Comparison of ENCODE assay signal across 10 mouse cellular contexts in the genomic region with DNA sequence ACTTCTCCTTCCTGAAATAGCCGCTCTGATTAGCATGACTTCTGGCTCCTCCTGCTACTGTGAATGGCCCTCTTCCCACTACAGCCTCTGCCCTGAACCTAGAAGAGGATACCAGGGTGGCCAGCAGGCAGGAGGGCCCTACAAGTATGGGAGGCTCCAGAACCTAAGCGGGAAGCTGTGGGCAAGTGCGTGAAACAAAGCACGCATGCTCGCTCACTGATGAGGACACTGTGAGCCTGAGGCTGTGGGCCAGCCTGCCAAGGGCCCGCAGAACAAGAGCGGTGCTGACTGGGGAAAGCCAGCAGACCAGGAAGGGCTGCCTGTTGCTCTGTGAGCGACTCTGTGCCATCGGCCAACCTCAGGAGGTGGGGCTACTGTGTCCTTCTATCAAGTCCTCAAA.
DNase-seq lines count a peak whose midpoint lies in the region; ATAC-seq and TF ChIP-seq lines count a peak whose summit lies in the region.
"Had no signal": no experiment of that assay in that cellular context is flagged by ENCODE, and none has a peak within 500 bp of the region (broad histone marks: within the 10 kb centered on the region; RNA-seq: fewer than 3 reads in every experiment).

No protein-coding gene starts in this region.

- no peak for TF ChIP-seq CTCF in E14TG2a.4 (conservative IDR thresholded peaks at IDR 0.05; ENCODE audit: low read length)
- no peak for TF ChIP-seq CTCF in kidney, postnatal 0 days (IDR thresholded peaks at IDR 0.05; ENCODE audit: low read depth)

- peak; percentile 49 to 57 for DNase-seq in heart, adult 18-20 months
- no peak for DNase-seq in heart, postnatal 25 days (ENCODE audit: low spot score)
- DNase-seq in heart, embryonic 10.5 days (ENCODE audit: low spot score): no peak
- no peak for DNase-seq in kidney, postnatal 0 days (ENCODE audit: low spot score)
- no peak for DNase-seq in gastrocnemius, postnatal 10 days
- DNase-seq in layer of hippocampus, adult 8-10 months (ENCODE audit: low spot score in 2 of 2): no peak

- 80% methylated on average over 9 of the region's 9 CpGs for WGBS in heart, embryonic 10.5 days
- WGBS in kidney, postnatal 0 days: 60% methylated on average over 9 of the region's 9 CpGs
- 79% methylated on average over 9 of the region's 9 CpGs for WGBS in midbrain, embryonic 13.5 days

- H3K27me3 ChIP-seq in E14TG2a.4 (ENCODE audit: insufficient read depth, low read length): no peaks in the 10 kb centered on the region
- H3K27me3 ChIP-seq in heart, embryonic 10.5 days (ENCODE audit: insufficient read depth, poor library complexity, severe bottlenecking): no peaks in the 10 kb centered on the region
- no peaks in the 10 kb centered on the region for H3K27me3 ChIP-seq in kidney, postnatal 0 days (ENCODE audit: insufficient read depth, low read length)
- H3K27me3 ChIP-seq in midbrain, embryonic 13.5 days: no peaks in the 10 kb centered on the region
- H3K27me3 ChIP-seq: limb, embryonic 15.5 days had no signal

- no peak overlapping the region for H3K4me2 ChIP-seq in kidney, postnatal 0 days (ENCODE audit: low read length)
- H3K4me2 ChIP-seq in midbrain, embryonic 13.5 days (replicated peaks): no peak overlapping the region
- H3K4me2 ChIP-seq: limb, embryonic 15.5 days had no signal

- H3K4me3 ChIP-seq in E14TG2a.4 (replicated peaks; ENCODE audit: low read length): peak overlapping the region; percentile 32
- no peak overlapping the region for H3K4me3 ChIP-seq in heart, embryonic 10.5 days
- no peak overlapping the region for H3K4me3 ChIP-seq in kidney, postnatal 0 days (replicated peaks; ENCODE audit: low read depth, low read length)
- H3K4me3 ChIP-seq in midbrain, embryonic 13.5 days (replicated peaks): no peak overlapping the region
- H3K4me3 ChIP-seq: erythroblast, embryonic 14.5 days; limb, embryonic 15.5 days had no signal

- peaks cover 97% of the 10 kb centered on the region for H3K36me3 ChIP-seq in E14TG2a.4 (ENCODE audit: insufficient read depth, low read length)
- H3K36me3 ChIP-seq in heart, embryonic 10.5 days: peaks cover 5% of the 10 kb centered on the region; the same call in 1 of the 2 replicates
- H3K36me3 ChIP-seq in kidney, postnatal 0 days (ENCODE audit: insufficient read depth, low read length): no peaks in the 10 kb centered on the region
- no peaks in the 10 kb centered on the region for H3K36me3 ChIP-seq in midbrain, embryonic 13.5 days
- H3K36me3 ChIP-seq: limb, embryonic 15.5 days had no signal

- no peaks in the 10 kb centered on the region for H3K9me3 ChIP-seq in E14TG2a.4 (ENCODE audit: low read length)
- H3K9me3 ChIP-seq in heart, embryonic 10.5 days: no peaks in the 10 kb centered on the region
- H3K9me3 ChIP-seq in kidney, postnatal 0 days (replicated peaks; ENCODE audit: low read length): no peaks in the 10 kb centered on the region
- H3K9me3 ChIP-seq in midbrain, embryonic 13.5 days: no peaks in the 10 kb centered on the region
- H3K9me3 ChIP-seq: limb, embryonic 15.5 days had no signal

- H3K4me1 ChIP-seq in E14TG2a.4 (replicated peaks; ENCODE audit: low read depth, low read length): peaks cover 99% of the 10 kb centered on the region
- H3K4me1 ChIP-seq in heart, embryonic 10.5 days: peaks cover 19% of the 10 kb centered on the region
- peaks cover 16% of the 10 kb centered on the region for H3K4me1 ChIP-seq in kidney, postnatal 0 days (replicated peaks; ENCODE audit: insufficient read depth, low read length)
- H3K4me1 ChIP-seq in midbrain, embryonic 13.5 days (replicated peaks): peaks cover 8% of the 10 kb centered on the region

- no peak overlapping the region for H3K9ac ChIP-seq in kidney, postnatal 0 days (ENCODE audit: low read depth, low read length)
- no peak overlapping the region for H3K9ac ChIP-seq in midbrain, embryonic 13.5 days (replicated peaks)
- H3K9ac ChIP-seq: limb, embryonic 15.5 days had no signal

- peak overlapping the region; percentile 25; the same call in 1 of the 2 replicates for H3K27ac ChIP-seq in heart, embryonic 10.5 days
- peak overlapping the region; percentile 79 for H3K27ac ChIP-seq in kidney, postnatal 0 days
- H3K27ac ChIP-seq in midbrain, embryonic 13.5 days: no peak overlapping the region
- H3K27ac ChIP-seq: limb, embryonic 15.5 days had no signal

- ATAC-seq in kidney, postnatal 0 days (replicated peaks; ENCODE audit: low FRiP score, low read depth): peak; percentile 76
- ATAC-seq in midbrain, embryonic 13.5 days: no peak

- intact Hi-C loops in heart, postnatal 25 days (cut with DNase I): no loop called here

Comparison
In these comparisons a context has a peak if more than half of its experiments do, and no peak if none do; other contexts are left out.
1. DNase-seq: peak in heart, adult 18-20 months (2 of 2); none in heart, postnatal 25 days (single experiment), heart, embryonic 10.5 days (single experiment), kidney, postnatal 0 days (single experiment), gastrocnemius, postnatal 10 days (single experiment) and layer of hippocampus, adult 8-10 months (0 of 2).